Mouse (Mus musculus): ENCODE data around the gene Zfp93. TPM values are rescaled to one million over a fixed set of nuclear protein-coding genes. Genes with fewer than 3 reads are reported as not detected.

The Zfp93 gene
- total and polyA plus RNA-seq, 3 experiments: not detected

- no peak overlapping the region for H3K4me3 ChIP-seq (ENCODE audit: control insufficient read depth in 1 of 2, insufficient read depth in 1 of 2, low read depth in 2 of 2, low read length in 2 of 2)
These were observed 443 bp upstream of the Zfp93 start for GRCm38 (mm10) chr7:24269667-24270287.

DNA sequence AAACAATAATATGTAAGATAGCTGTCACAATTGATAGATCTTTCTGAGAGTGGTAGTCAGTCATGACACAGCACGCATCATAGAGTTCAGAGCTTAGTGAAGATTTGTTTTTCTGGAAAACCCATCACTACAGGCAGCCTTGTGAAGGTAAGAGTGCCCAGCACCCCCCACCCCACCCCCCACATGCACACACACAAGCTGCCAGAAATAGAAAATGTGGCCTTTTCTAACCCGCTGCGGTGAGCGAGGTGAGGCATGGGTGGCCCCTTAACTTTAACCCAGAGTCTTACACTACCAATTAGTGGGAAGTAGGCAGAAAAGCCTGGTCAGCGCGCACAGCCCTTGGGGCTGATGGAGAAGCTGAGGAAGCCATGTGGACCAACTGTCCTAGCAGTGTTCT is 971 bp downstream of the Zfp93 start:
- no peak for DNase-seq (ENCODE audit: low read depth, low spot score)
- Histone ChIP-seq H3K4me1 (ENCODE audit: control insufficient read depth in 1 of 2, insufficient read depth in 2 of 2, low read length in 2 of 2) (no peaks in the 10 kb centered on the region), H3K4me3 (ENCODE audit: control insufficient read depth in 1 of 2, insufficient read depth in 1 of 2, low read depth in 2 of 2, low read length in 2 of 2) (no peak overlapping the region), H3K36me3 (ENCODE audit: control insufficient read depth in 1 of 2, insufficient read depth in 2 of 2, low read length in 2 of 2) (no peaks in the 10 kb centered on the region), H3K27me3 (ENCODE audit: control insufficient read depth in 1 of 2, insufficient read depth in 2 of 2, low read length in 2 of 2) (no peaks in the 10 kb centered on the region; a peak in 1 of 4 replicates), H3K79me2 (ENCODE audit: control insufficient read depth, insufficient read depth, low read length, poor library complexity) (no peaks in the 10 kb centered on the region), H3K27ac (ENCODE audit: control insufficient read depth, low read depth, low read length) (no peak overlapping the region), H3K9me3 (replicated peaks; ENCODE audit: insufficient read depth, low read length) (no peaks in the 10 kb centered on the region), H3K9ac (ENCODE audit: control insufficient read depth, low read depth, low read length, poor library complexity, severe bottlenecking) (no peak overlapping the region)
- no peak for TF ChIP-seq CTCF (IDR thresholded peaks at IDR 0.05 in 2 of 3, conservative IDR thresholded peaks at IDR 0.05 in 1 of 3; ENCODE audit: control insufficient read depth in 1 of 3, insufficient read depth in 1 of 3, low read depth in 2 of 3, low read length in 3 of 3, poor library complexity in 1 of 3, severe bottlenecking in 1 of 3)

More at GRCm38 (mm10) chr7:24269667-24270287, 443 bp upstream of the Zfp93 start:
- Histone ChIP-seq H3K27ac (ENCODE audit: control insufficient read depth, low read depth, low read length) (no peak overlapping the region), H3K9ac (ENCODE audit: control insufficient read depth, low read depth, low read length, poor library complexity, severe bottlenecking) (no peak overlapping the region), H3K36me3 (ENCODE audit: control insufficient read depth in 1 of 2, insufficient read depth in 2 of 2, low read length in 2 of 2) (no peaks in the 10 kb centered on the region), H3K9me3 (replicated peaks; ENCODE audit: insufficient read depth, low read length) (no peaks in the 10 kb centered on the region), H3K27me3 (ENCODE audit: control insufficient read depth in 1 of 2, insufficient read depth in 2 of 2, low read length in 2 of 2) (no peaks in the 10 kb centered on the region; a peak in 1 of 4 replicates), H3K4me1 (ENCODE audit: control insufficient read depth in 1 of 2, insufficient read depth in 2 of 2, low read length in 2 of 2) (no peaks in the 10 kb centered on the region), H3K79me2 (ENCODE audit: control insufficient read depth, insufficient read depth, low read length, poor library complexity) (no peaks in the 10 kb centered on the region)
- TF ChIP-seq MEF2A (IDR thresholded peaks at IDR 0.05; ENCODE audit: extremely low read depth, insufficient replicate concordance, low read depth, low read length, poor library complexity, severe bottlenecking) (no peak), USF2 (IDR thresholded peaks at IDR 0.05; ENCODE audit: borderline replicate concordance in 1 of 2, insufficient read depth in 1 of 2, low read depth in 1 of 2, low read length in 2 of 2) (no peak), RAD21 (IDR thresholded peaks at IDR 0.05; ENCODE audit: low read depth, low read length) (no peak), CTCF (IDR thresholded peaks at IDR 0.05 in 2 of 3, conservative IDR thresholded peaks at IDR 0.05 in 1 of 3; ENCODE audit: control insufficient read depth in 1 of 3, insufficient read depth in 1 of 3, low read depth in 2 of 3, low read length in 3 of 3, poor library complexity in 1 of 3, severe bottlenecking in 1 of 3) (no peak), E2F4 (IDR thresholded peaks at IDR 0.05; ENCODE audit: borderline replicate concordance, low read depth, low read length) (no peak), POLR2A (IDR thresholded peaks at IDR 0.05; ENCODE audit: control insufficient read depth in 1 of 2, insufficient read depth in 1 of 2, low read depth in 1 of 2, low read length in 2 of 2, poor library complexity in 1 of 2) (no peak), POLR2AphosphoS5 (IDR thresholded peaks at IDR 0.05; ENCODE audit: borderline replicate concordance, low read depth, low read length) (no peak), HCFC1 (IDR thresholded peaks at IDR 0.05; ENCODE audit: low read depth, low read length) (no peak), ZKSCAN1 (IDR thresholded peaks at IDR 0.05; ENCODE audit: low read depth, low read length) (no peak), MAZ (IDR thresholded peaks at IDR 0.05; ENCODE audit: low read depth, low read length) (no peak), ELF1 (IDR thresholded peaks at IDR 0.05; ENCODE audit: low read depth, low read length) (no peak), SMC3 (IDR thresholded peaks at IDR 0.05; ENCODE audit: low read depth, low read length) (no peak), TAL1 (IDR thresholded peaks at IDR 0.05; ENCODE audit: low read length) (no peak), TCF12 (IDR thresholded peaks at IDR 0.05; ENCODE audit: low read depth, low read length) (no peak)
- DNase-seq (ENCODE audit: low read depth, low spot score): no peak
